Mouse (Mus musculus) hindbrain, postnatal 0 days (tissue): Measurements from ENCODE around the gene Ubac2. TPM values are rescaled to one million over a fixed set of nuclear protein-coding genes. Genes with fewer than 3 reads are reported as not detected.

Experiments
- ATAC-seq: fragments of 200-750 bp; cut with Nextera tagmentation; 2 replicates; pipeline ENCODE4 v1.8.0; 2017; ENCODE audit warnings: mild to moderate bottlenecking, moderate TSS enrichment, moderate library complexity
- DNase-seq: peaks from one replicate; pipeline ENCODE4 v3.0.0-alpha.2; 2015; ENCODE audit warnings: low spot score
- H3K27ac ChIP-seq: fragments of 300-500 bp; sonication (generic); 2 replicates; pipeline ENCODE4 v1.5.1; 2014; ENCODE audit warnings: mild to moderate bottlenecking
- H3K27me3 ChIP-seq: fragments of 300-500 bp; sonication (generic); 2 replicates; pipeline ENCODE4 v1.6.1; 2014; ENCODE audit warnings: low read length, mixed read lengths; ENCODE audit not compliant: insufficient read depth
- H3K36me3 ChIP-seq: fragments of 300-500 bp; sonication (generic); 2 replicates; pipeline ENCODE4 v1.6.1; 2014; ENCODE audit warnings: low read length, mixed read lengths; ENCODE audit not compliant: insufficient read depth
- H3K4me1 ChIP-seq: fragments of 300-500 bp; sonication (generic); 2 replicates; pipeline ENCODE4 v1.6.1; 2014; ENCODE audit warnings: antibody characterized with exemption, low read length, mixed read lengths; ENCODE audit not compliant: insufficient read depth
- H3K4me2 ChIP-seq: fragments of 300-500 bp; sonication (generic); 2 replicates; pipeline ENCODE4 v1.6.1; 2014; ENCODE audit warnings: low read depth, mild to moderate bottlenecking, low read length, moderate library complexity, mixed read lengths
- H3K4me3 ChIP-seq: fragments of 300-500 bp; sonication (generic); 2 replicates; pipeline ENCODE4 v1.5.1; 2014; ENCODE audit warnings: low read length
- H3K9ac ChIP-seq: fragments of 300-500 bp; sonication (generic); replicated peaks from 2 replicates; pipeline ENCODE4 v1.6.1; 2014; ENCODE audit warnings: mild to moderate bottlenecking, low read length, moderate library complexity, mixed read lengths
- H3K9me3 ChIP-seq: fragments of 300-500 bp; sonication (generic); 2 replicates; pipeline ENCODE4 v1.6.1; 2016; ENCODE audit warnings: low read length, mixed read lengths
- CTCF ChIP-seq: IDR thresholded peaks from 2 replicates; pipeline ENCODE4 v1.5.1; 2016; ENCODE audit warnings: antibody characterized with exemption, control low read depth, low read depth
- WGBS: fragments of 180-500 bp; shearing (Covaris S2); extraction: QIAGEN DNeasy Blood & Tissue Kit; methylation state at CpG from one replicate; pipeline ENCODE4 v1.1.7; 2014; 5-methylcytosine and 5-hydroxymethylcytosine counted together
- polyA plus RNA-seq: library from polyadenylated mRNA; unstranded; fragments of >200 nt; fragmentation: Nextera tagmentation; extraction: Ambion mirVana; gene quantifications from 2 replicates; pipeline ENCODE4 v1.2.1, GENCODE M21; 2015
- total RNA-seq: library from RNA; depleted of rRNA; stranded (reverse); fragments of >200 nt; gene quantifications from 2 replicates; pipeline ENCODE4 v1.2.3, GENCODE M21; 2014

The Ubac2 gene
- total and polyA plus RNA-seq, 2 experiments from 2014 or later = 45.6 to 55.4 TPM

- no peaks in the 10 kb centered on the region for H3K9me3 ChIP-seq
- no peaks in the 10 kb centered on the region for H3K27me3 ChIP-seq
- ATAC-seq (no peak), DNase-seq (no peak)
- no peaks in the 10 kb centered on the region for H3K4me1 ChIP-seq
- no peak within 1 kb of the TSS for H3K27ac ChIP-seq
- H3K4me3 ChIP-seq = no peak within 1 kb of the TSS
- WGBS = 84% methylated on average over 8 of the region's 8 CpGs
- no peak within 1 kb of the TSS for H3K9ac ChIP-seq
- H3K4me2 ChIP-seq = no peak within 1 kb of the TSS
- H3K36me3 ChIP-seq = peaks cover 14% of the 10 kb centered on the region; the same call in 1 of the 2 replicates
- no peak for TF ChIP-seq CTCF
Measured at GRCm38 (mm10) chr14:121915621-121916020, 37.2 kb downstream of the Ubac2 start, which contains the start of gene Gpr18. TSS of gene Gpr18 (minus strand) at chr14:121915781.

- no peak overlapping the region for H3K4me2 ChIP-seq
- ATAC-seq (no peak), DNase-seq (no peak)
- TF ChIP-seq CTCF = no peak
- no peak overlapping the region for H3K27ac ChIP-seq
- H3K4me1 ChIP-seq = no peaks in the 10 kb centered on the region
- H3K4me3 ChIP-seq = no peak overlapping the region
- no peaks in the 10 kb centered on the region for H3K27me3 ChIP-seq
- no peak overlapping the region for H3K9ac ChIP-seq
- WGBS = 86% methylated on average over 6 of the region's 6 CpGs
- H3K9me3 ChIP-seq = no peaks in the 10 kb centered on the region
- H3K36me3 ChIP-seq = peaks cover 14% of the 10 kb centered on the region; the same call in 1 of the 2 replicates
Measured at GRCm38 (mm10) chr14:121916311-121917094, 38.1 kb downstream of the Ubac2 start.

DNA sequence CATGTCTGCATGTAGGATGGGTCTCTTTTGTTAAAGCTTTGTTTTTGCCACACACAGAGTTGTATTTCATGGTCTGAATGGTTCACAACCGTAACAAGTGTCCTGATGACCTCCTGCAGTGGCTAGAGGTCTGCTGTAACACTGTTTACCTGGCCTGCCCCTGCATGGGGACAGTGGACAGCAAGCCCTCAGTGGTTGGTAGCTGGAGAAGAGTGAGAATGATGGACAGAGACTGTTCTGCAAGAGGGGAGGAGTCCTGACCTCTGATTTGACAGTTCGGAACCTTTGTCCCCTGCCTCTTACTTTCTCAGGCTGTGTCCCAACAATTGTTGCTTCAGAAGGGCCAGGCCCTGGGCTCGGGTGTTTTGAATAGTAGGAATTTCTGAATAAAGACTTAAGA, 39.8 kb downstream of the Ubac2 start:
- ATAC-seq (no peak), DNase-seq (no peak)
- Histone ChIP-seq H3K27ac (no peak overlapping the region), H3K4me1 (no peaks in the 10 kb centered on the region), H3K9ac (no peak overlapping the region), H3K27me3 (no peaks in the 10 kb centered on the region), H3K36me3 (peaks cover 14% of the 10 kb centered on the region; the same call in 1 of the 2 replicates), H3K4me3 (no peak overlapping the region), H3K4me2 (no peak overlapping the region), H3K9me3 (no peaks in the 10 kb centered on the region)
- TF ChIP-seq CTCF = no peak
- 56% methylated on average over 3 of the region's 3 CpGs for WGBS

DNA sequence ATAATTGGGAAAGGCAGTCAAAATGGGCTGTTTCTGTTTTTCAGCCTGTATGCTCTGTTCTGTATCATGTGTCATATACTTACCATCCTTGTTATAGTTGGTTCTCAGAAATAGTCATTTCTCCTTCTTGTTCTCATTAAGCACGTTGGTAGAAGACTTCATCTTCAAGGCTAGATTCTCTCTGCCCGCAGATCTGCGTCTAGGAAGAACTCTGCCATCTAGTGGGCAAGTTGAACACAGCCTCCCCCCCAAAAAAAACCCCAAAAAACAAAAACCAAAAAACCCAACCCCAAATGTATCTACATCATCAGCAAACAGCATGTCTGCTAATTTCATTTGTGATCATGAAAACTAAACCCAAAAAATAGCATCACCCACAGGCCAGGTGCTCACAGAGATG, 41.3 kb downstream of the Ubac2 start:
- Histone ChIP-seq H3K27me3 (no peaks in the 10 kb centered on the region), H3K9ac (no peak overlapping the region), H3K36me3 (peaks cover 14% of the 10 kb centered on the region; the same call in 1 of the 2 replicates), H3K4me1 (no peaks in the 10 kb centered on the region), H3K4me2 (no peak overlapping the region), H3K27ac (no peak overlapping the region), H3K9me3 (no peaks in the 10 kb centered on the region), H3K4me3 (no peak overlapping the region)
- 32% methylated on average over 3 of the region's 3 CpGs for whole genome bisulfite sequencing
- TF ChIP-seq CTCF = peak; percentile 69
- DNase-seq (peak; percentile 63), ATAC-seq (no peak)

GRCm38 (mm10) chr14:121920511-121921124, 42.2 kb downstream of the Ubac2 start:
- TF ChIP-seq CTCF = no peak
- H3K4me1 ChIP-seq = no peaks in the 10 kb centered on the region
- no peaks in the 10 kb centered on the region for H3K9me3 ChIP-seq
- ATAC-seq (no peak), DNase-seq (no peak)
- 77% methylated on average over 12 of the region's 12 CpGs for WGBS
- no peak overlapping the region for H3K9ac ChIP-seq
- H3K27ac ChIP-seq = no peak overlapping the region
- peaks cover 14% of the 10 kb centered on the region; the same call in 1 of the 2 replicates for H3K36me3 ChIP-seq
- H3K27me3 ChIP-seq = no peaks in the 10 kb centered on the region
- no peak overlapping the region for H3K4me3 ChIP-seq
- no peak overlapping the region for H3K4me2 ChIP-seq

DNA sequence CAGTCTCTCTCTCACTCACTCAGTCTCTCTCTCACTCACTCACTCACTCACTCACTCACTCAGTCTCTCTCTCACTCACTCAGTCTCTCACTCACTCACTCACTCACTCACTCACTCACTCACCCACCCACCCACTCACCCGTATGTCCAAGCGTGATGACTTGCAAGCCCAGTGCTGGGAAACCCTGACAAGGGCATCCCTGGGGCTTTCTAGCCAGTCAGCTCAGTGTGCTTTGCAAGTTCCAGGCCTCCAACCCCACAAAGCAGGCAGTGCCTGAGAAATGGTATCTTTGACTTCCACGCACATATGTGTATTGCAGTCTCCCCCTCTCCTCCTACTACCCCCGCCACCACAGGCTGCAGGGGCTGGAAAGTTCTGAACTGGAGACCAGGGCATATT, 43.6 kb downstream of the Ubac2 start:
- DNase-seq = no peak
- Histone ChIP-seq H3K4me2 (no peak overlapping the region), H3K9me3 (no peaks in the 10 kb centered on the region), H3K4me3 (no peak overlapping the region), H3K27me3 (no peaks in the 10 kb centered on the region), H3K36me3 (peaks cover 1% of the 10 kb centered on the region; the same call in 1 of the 2 replicates), H3K4me1 (no peaks in the 10 kb centered on the region), H3K9ac (no peak overlapping the region), H3K27ac (no peak overlapping the region)
- ATAC-seq = no peak
- no peak for TF ChIP-seq CTCF
- 90% methylated on average over 4 of the region's 4 CpGs for WGBS

DNA sequence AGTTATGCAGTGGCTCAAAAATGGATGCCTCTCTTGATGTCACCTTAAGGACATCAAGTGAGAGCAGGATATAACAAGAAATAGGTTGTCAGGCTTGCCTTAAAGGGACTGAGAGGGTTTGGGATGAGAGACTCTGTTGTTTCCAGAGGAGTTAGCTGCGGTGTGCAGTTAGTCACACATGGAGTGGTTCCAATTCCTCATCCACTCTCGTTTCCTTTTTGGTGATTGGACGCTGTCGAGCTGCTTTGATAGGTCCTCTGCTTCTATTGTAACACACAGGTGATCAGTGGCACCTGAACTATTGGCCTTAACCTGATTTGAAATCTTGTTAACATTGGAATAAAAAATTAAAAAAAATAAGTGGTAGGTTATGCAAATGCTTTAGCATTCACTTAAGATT, 44.3 kb downstream of the Ubac2 start:
- DNase-seq = no peak
- ATAC-seq = no peak
- Histone ChIP-seq H3K27ac (no peak overlapping the region), H3K9ac (no peak overlapping the region), H3K4me1 (no peaks in the 10 kb centered on the region), H3K4me2 (no peak overlapping the region), H3K36me3 (no peaks in the 10 kb centered on the region), H3K9me3 (no peaks in the 10 kb centered on the region), H3K4me3 (no peak overlapping the region), H3K27me3 (no peaks in the 10 kb centered on the region)
- 70% methylated on average over 4 of the region's 4 CpGs for WGBS
- no peak for TF ChIP-seq CTCF
